Mouse (Mus musculus) left cerebral cortex, adult 11 months (tissue): ENCODE results near the gene Camk2b.
"Not testable (repeated sequence)": the region's sequence is repeated elsewhere in the genome, so short reads cannot be mapped to it uniquely, and the experiment has no call there.

Experiments
- DNase-seq: peaks from one replicate; pipeline ENCODE4 v3.0.0; 2022; ENCODE audit warnings: low spot score

Camk2b gene

GRCm38 (mm10) chr11:6066176-6066575 is at the start of gene Camk2b:
Gene Camk2b, minus strand, starts transcription at chr11:6066362.
- no peak for DNase-seq

- DNase-seq = no peak
Observed at GRCm38 (mm10) chr11:6111734-6112484, 45.7 kb upstream of the Camk2b start.

GRCm38 (mm10) chr11:6109990-6110389 is 43.8 kb upstream of the Camk2b start:
- DNase-seq = no peak

GRCm38 (mm10) chr11:6108296-6108695 is 42.1 kb upstream of the Camk2b start:
- DNase-seq = no peak

GRCm38 (mm10) chr11:6107722-6108121 is 41.6 kb upstream of the Camk2b start:
- DNase-seq = no peak

- no peak for DNase-seq
Observed at GRCm38 (mm10) chr11:6104734-6105133, 38.6 kb upstream of the Camk2b start.

GRCm38 (mm10) chr11:6096637-6097036 is 30.5 kb upstream of the Camk2b start:
- DNase-seq = not testable (repeated sequence)

- no peak for DNase-seq
Observed at GRCm38 (mm10) chr11:6086991-6087390, 20.8 kb upstream of the Camk2b start.

- no peak for DNase-seq
Observed at GRCm38 (mm10) chr11:6078737-6079136, 12.6 kb upstream of the Camk2b start.

- no peak for DNase-seq
Observed at GRCm38 (mm10) chr11:6075618-6076066, 9.5 kb upstream of the Camk2b start.

- DNase-seq = no peak
Observed at GRCm38 (mm10) chr11:6068181-6068957, 2.2 kb upstream of the Camk2b start.

- DNase-seq = no peak
Observed at GRCm38 (mm10) chr11:6067160-6067559, 998 bp upstream of the Camk2b start.

- DNase-seq = no peak
Observed at GRCm38 (mm10) chr11:6065551-6066121, 526 bp downstream of the Camk2b start.

GRCm38 (mm10) chr11:6065046-6065521 is 1.1 kb downstream of the Camk2b start:
- no peak for DNase-seq

- no peak for DNase-seq
Observed at GRCm38 (mm10) chr11:6064215-6065045, 1.7 kb downstream of the Camk2b start.

- no peak for DNase-seq
Observed at GRCm38 (mm10) chr11:6063501-6064214, 2.5 kb downstream of the Camk2b start.

- DNase-seq = no peak
Observed at GRCm38 (mm10) chr11:6063065-6063464, 3.1 kb downstream of the Camk2b start.

GRCm38 (mm10) chr11:6062329-6062728 is 3.8 kb downstream of the Camk2b start:
- no peak for DNase-seq

- no peak for DNase-seq
Observed at GRCm38 (mm10) chr11:6061891-6062290, 4.3 kb downstream of the Camk2b start.

- DNase-seq = no peak
Observed at GRCm38 (mm10) chr11:6059162-6059561, 7.0 kb downstream of the Camk2b start.

GRCm38 (mm10) chr11:6053386-6053785 is 12.8 kb downstream of the Camk2b start:
- no peak for DNase-seq
